In the genomic region with DNA sequence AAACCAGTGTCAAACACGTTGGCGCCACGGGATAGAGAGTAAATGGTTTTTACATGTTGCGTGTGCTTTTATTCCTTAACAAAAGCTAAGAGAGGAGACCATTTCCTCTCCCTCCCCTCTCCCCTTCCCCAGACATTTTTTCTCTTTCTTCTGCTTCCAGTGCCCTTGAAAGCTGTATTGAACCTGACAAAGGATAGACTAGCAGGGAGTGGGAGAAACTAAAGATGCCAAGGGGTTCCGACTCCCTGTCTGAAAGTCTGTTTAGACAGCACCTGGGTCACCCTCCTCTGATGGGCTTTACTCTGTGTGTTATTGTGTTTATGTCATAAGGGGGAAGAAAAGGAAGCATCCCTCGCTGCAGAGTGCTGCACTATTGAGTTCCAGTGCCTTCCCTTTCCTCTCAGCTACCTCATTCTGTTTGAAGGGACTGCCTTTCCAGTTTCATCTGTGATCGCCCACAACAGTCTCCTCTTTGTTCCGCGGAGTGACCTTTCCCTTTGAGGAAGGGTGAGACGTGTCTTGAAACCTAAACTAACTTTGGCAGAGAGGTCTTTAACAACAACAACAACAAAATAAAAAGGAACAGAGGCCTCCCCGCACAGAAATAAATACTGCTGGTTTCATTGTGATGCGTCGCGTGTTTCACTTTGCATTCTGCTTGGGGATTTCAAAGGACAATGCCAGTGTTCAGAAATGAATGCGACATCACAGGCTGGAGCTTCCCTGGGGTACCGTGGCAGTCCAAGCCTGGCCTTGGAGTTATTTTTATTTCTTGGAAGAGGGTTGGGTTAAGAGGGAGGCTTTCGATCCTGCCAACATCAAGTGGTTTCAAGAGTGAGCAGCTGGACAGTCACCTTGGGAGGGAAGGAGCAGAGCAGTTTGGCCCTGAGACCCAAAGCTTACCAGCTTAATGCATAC, we compare ENCODE assay signal across 8 mouse cellular contexts.
DNase-seq lines count a peak whose midpoint lies in the region; ATAC-seq and TF ChIP-seq lines count a peak whose summit lies in the region.

No protein-coding gene starts in this region.

- H3K4me3 ChIP-seq in heart, postnatal 0 days (ENCODE audit: low read depth, low read length): no peak overlapping the region

- H3K27ac ChIP-seq in heart, postnatal 0 days (ENCODE audit: low read depth): no peak overlapping the region

- ATAC-seq in heart, postnatal 0 days (ENCODE audit: insufficient read depth, low read depth): peak; percentile 51; the same call in 1 of the 2 replicates
- no peak for ATAC-seq in megakaryocyte-erythroid progenitor cell, adult 5-6 weeks (replicated peaks; ENCODE audit: low FRiP score, low TSS enrichment, poor library complexity, severe bottlenecking)

- 61% methylated on average over 17 of the region's 17 CpGs for whole genome bisulfite sequencing in heart, postnatal 0 days

- intact Hi-C loops in left cerebral cortex, postnatal 36 days (cut with DNase I): no loop called here

- H3K27me3 ChIP-seq in heart, postnatal 0 days (ENCODE audit: control insufficient read depth, insufficient read depth, low read length): no peaks in the 10 kb centered on the region

- no peaks in the 10 kb centered on the region for H3K4me1 ChIP-seq in heart, postnatal 0 days (ENCODE audit: control insufficient read depth, insufficient read depth)

- H3K36me3 ChIP-seq in heart, postnatal 0 days (replicated peaks; ENCODE audit: control insufficient read depth, insufficient read depth, low read length): no peaks in the 10 kb centered on the region

- no peak for TF ChIP-seq EP300 in heart, postnatal 0 days (IDR thresholded peaks at IDR 0.05; ENCODE audit: low read depth)

- peak; percentile 10 for DNase-seq in embryo, embryonic 10 days (ENCODE audit: low spot score)
- DNase-seq in embryo, embryonic 9.5 days (ENCODE audit: extremely low spot score): no peak
- DNase-seq in cerebellum, postnatal 14 days: peak; percentile 24 to 39
- no peak for DNase-seq in heart, postnatal 0 days (ENCODE audit: low spot score)
- peak; percentile 9 to 18 for DNase-seq in left cerebral cortex, postnatal 36 days (ENCODE audit: low spot score in 2 of 2)
- DNase-seq in urinary bladder, adult 18-20 months (ENCODE audit: low spot score in 2 of 2): no peak
- no peak for DNase-seq in urinary bladder, postnatal 25 days (ENCODE audit: low spot score)

- TF ChIP-seq CTCF in heart, postnatal 0 days (IDR thresholded peaks at IDR 0.05; ENCODE audit: low read depth): no peak

- peak overlapping the region; percentile 23; the same call in 1 of the 2 replicates for H3K4me2 ChIP-seq in heart, postnatal 0 days (ENCODE audit: low read depth, low read length)

- H3K9ac ChIP-seq in heart, postnatal 0 days (replicated peaks; ENCODE audit: low read depth, low read length): no peak overlapping the region

- H3K9me3 ChIP-seq in heart, postnatal 0 days (replicated peaks; ENCODE audit: control insufficient read depth, low read length): no peaks in the 10 kb centered on the region

Comparison
In these comparisons a context has a peak if more than half of its experiments do, and no peak if none do; other contexts are left out.
1. DNase-seq: peak in embryo, embryonic 10 days (single experiment), cerebellum, postnatal 14 days (2 of 2) and left cerebral cortex, postnatal 36 days (2 of 2); none in embryo, embryonic 9.5 days (single experiment), heart, postnatal 0 days (single experiment), urinary bladder, adult 18-20 months (0 of 2) and urinary bladder, postnatal 25 days (single experiment).